Mouse (Mus musculus) adrenal gland, adult 18-20 months (tissue): ENCODE measurements at regions not wholly inside any gene's neighbourhood (a gene's known extent, or its start where the extent isn't known, plus 50 kb on each side); places are given as distances from the start of the nearest gene placed in this dataset.

Source experiments
- DNase-seq, 2 experiments: peaks; one replicate each; pipeline ENCODE4 v3.0.0; 2021 to 2022; ENCODE audit warnings: low spot score in 2 of 2

DNA sequence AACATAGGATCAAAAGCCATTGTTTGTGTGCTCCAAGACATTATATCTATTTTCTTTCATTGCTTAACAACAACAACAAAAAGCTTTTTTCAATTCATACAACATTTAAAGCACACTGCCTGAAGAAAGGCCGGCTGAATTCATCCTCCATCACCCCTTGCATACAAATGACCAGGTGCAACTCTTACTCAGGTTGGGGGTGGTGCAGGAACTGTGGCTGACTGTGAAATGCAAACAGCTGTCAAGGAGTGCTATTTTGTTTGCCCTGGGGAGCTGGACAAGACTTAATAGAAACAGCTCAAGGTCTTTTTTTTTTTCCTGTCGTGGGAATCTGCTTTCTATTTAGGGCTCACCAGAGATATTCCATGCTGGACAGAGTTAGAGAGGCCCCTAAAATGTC lies 406.6 kb upstream of the Cldn34d start:
- DNase-seq, result no peak

DNA sequence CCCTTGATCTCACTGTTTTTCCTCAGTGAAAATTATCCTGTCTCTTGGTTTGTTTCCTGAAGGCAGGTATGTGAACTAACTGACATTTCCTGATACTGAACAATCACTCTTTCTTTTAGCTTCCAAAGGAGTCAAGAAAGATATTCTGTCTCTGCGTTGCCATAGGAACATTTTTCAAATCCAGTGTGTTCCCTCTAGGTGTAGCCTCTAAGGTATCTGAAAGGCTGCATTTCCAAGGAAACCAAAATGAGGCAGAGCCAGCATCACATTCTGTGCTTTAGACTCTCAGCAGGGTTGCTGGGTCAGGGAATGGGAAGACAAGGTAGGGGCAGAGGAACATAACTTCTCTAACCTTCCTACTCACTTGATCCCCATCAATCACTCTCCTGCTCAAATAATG lies 411.2 kb upstream of the Cldn34d start:
- no peak for DNase-seq

DNA sequence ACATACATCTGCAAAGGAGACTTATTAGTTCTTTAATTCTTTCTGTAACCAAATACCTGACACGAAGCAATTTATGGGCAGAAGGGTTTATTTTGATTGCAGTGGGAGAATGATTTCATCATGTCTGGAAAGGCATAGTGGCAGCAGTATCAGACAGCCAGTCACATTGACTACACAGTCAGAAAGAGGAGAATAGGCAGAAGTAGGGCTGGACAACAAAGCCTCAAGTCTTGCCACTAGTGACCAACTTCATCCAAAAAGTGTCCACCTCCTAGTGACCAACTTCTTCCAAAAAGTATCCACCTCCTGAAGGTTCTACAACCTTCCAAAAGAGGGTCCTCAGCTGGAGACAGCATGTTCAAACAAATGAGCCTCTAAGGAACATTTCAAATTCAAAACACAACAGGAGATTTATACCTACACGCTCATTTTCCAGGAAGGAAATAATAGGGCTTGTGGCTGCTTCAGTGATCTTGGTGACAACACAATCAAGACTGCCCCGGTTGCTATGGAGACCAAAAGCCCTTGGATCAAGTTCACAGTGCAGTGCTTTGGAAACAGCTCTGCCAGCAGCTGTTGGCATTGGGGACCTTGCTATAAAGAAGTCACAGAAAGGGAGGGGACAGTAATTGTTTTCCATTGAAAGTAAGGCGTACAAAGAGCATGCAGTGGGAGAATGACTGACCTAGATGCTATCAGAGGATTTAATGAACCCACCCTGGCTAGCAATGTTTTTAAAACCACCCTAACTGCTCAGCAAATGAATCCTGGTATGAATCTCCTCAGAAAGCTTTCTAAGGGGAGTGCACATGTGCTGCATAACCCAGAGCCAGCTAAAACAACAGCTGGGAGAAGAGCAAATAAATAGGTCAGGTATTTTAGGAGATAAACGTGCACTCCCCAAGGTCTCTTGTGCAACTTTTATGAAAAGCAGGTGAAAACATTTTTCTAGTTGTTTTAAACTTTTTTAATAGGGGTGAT lies 448.0 kb upstream of the Cldn34d start:
- peak in 1 of 2 experiments; percentile 16 for DNase-seq

DNA sequence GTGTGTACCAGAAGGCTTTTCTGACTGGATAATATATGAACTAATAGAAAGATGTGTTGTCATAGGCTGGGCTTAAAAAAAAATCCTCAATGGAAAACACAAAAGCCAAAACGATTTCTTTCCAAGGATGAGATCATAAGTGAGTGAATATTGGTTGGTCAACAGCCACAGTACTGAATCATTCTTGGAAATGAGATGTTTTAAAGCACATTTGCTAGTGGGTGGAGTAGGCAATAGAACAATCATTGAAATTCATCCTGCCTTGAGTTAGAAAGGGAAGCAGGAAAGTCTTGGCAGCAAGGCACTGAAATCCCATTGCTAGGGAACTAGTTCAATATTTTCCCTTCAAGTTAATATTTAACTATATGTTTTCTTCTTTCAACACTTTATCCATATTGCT lies 449.3 kb upstream of the Cldn34d start:
- DNase-seq, result no peak

DNA sequence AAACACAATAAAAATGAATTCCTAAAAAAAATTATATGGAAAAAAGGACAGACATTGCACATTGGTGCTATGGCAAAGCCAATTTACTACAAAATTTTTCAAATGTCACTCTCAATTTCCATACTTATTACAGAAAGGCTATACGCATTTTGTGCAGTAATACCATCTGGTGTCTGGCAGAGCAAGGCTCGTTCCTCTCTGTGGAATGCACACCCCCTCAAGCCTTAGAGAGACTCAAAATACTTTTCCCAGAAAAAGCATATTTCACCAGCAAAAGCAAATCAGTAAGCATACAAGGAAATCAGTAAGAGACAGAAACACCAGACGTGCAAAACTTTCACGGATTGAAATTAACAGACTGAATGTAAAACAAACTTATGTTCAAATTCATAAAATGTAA lies 431.0 kb upstream of the Tbl1x start:
- DNase-seq, result no peak

DNA sequence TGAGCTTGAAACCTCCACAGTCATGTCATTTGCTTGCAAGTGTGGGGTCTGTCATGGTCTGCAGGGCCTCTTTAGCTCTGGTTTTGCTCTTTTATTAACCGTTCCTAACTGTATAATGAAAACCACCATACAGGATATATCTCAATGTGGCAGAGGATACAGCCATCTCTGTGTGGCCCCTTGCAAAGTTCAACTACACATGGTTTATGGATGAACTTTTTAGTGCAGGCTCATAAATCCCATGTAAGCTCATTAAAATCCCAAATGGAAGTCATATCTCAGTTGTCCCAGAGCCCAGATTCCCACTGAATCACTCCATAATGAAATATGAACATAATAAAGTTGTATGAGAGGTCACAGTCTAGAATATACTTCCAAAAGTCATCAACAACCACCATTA lies 428.1 kb upstream of the Tbl1x start:
- DNase-seq, result no peak

DNA sequence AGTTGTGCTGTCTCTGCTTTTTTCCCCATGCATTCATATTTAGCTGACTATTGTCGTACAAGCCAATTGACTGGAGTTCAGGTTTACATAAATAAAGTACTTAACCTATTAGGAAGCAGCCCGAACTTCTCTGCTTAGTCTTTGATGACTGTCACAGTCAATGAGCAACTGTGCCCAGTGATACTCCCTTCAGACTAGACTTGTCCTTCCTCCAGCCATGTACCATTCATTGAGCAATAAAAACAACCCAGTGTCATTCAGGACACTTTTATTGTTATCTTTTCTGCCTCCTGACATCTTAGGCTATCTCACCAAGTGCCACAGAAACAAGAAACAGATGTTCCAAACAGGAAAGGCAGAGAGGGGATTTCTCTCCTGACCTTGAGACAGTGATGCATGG lies 389.1 kb upstream of the Tbl1x start:
- DNase-seq, result no peak
